Mouse (Mus musculus): ENCODE results near the gene Sgsm1.

- TF ChIP-seq CTCF (IDR thresholded peaks at IDR 0.05; ENCODE audit: borderline replicate concordance, insufficient read depth, low read length) (no peak), POLR2A (IDR thresholded peaks at IDR 0.05; ENCODE audit: low read depth, low read length) (no peak)
These were observed 16.0 kb downstream of the Sgsm1 start for GRCm38 (mm10) chr5:113294575-113294974.
